20 mouse cellular contexts compared by ENCODE assay signal in the genomic region with DNA sequence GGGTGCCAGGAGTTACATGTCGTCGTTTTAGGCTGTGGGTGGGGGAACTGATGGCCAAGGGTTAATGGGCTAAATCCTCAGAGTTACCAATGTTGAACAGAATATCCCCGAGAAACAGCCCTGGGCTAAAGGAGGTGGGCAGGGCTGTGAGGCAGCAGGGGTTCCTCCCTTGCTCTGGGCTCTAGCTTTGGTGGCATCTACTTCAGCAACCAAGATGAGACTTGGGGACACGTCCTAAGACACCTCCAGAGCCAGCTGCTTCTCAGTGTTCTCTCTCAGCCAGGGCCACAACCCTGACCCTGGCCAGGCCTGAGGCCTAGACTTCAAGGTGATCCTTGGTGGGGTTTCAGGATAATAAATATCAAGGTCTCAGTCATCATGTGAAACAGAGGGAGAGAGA. TPM values are rescaled to one million over a fixed set of nuclear protein-coding genes. Genes with fewer than 3 reads are reported as not detected.
"Had no signal": no experiment of that assay in that cellular context is flagged by ENCODE, and none has a peak within 500 bp of the region (broad histone marks: within the 10 kb centered on the region; RNA-seq: fewer than 3 reads in every experiment).

No protein-coding gene starts in this region.

- H3K27me3 ChIP-seq: lung, embryonic 15.5 days; neural tube, embryonic 15.5 days had no signal

- H3K9ac ChIP-seq: liver, embryonic 14.5 days; liver, postnatal 0 days; lung, embryonic 15.5 days; neural tube, embryonic 12.5 days; neural tube, embryonic 15.5 days had no signal

- H3K27ac ChIP-seq: kidney, postnatal 0 days; liver, embryonic 14.5 days; midbrain, embryonic 10.5 days; neural tube, embryonic 12.5 days; neural tube, embryonic 15.5 days had no signal

- ATAC-seq: intestine, postnatal 0 days; liver, postnatal 0 days had no signal

- H3K4me2 ChIP-seq: liver, embryonic 11.5 days; lung, embryonic 15.5 days; neural tube, embryonic 12.5 days; neural tube, embryonic 15.5 days had no signal

- H3K36me3 ChIP-seq: lung, embryonic 15.5 days; midbrain, embryonic 10.5 days; neural tube, embryonic 12.5 days; neural tube, embryonic 15.5 days had no signal

- H3K4me3 ChIP-seq: lung, embryonic 15.5 days; megakaryocyte, embryonic 14.5 days; midbrain, embryonic 10.5 days; neural tube, embryonic 12.5 days; neural tube, embryonic 15.5 days had no signal

- DNase-seq: kidney, adult 2 months; kidney, postnatal 25 days; left cerebral cortex, postnatal 4 days; liver, postnatal 0 days; lung, postnatal 10 days; lung, postnatal 36 days; midbrain, embryonic 14.5 days; right cerebral cortex, postnatal 14 days; right cerebral cortex, postnatal 4 days; thymus, postnatal 25 days had no signal

- H3K9me3 ChIP-seq: lung, embryonic 15.5 days; midbrain, embryonic 10.5 days; neural tube, embryonic 12.5 days; neural tube, embryonic 15.5 days had no signal

RNA-seq across cellular contexts. Expression of a gene that starts 19.4 kb away (rescaled TPM):
- total RNA-seq: left cerebral cortex, postnatal 4 days had no signal

RNA-seq across cellular contexts. Expression of a gene that starts 47.3 kb away (rescaled TPM):
- total RNA-seq: left cerebral cortex, postnatal 14 days; left cerebral cortex, postnatal 4 days had no signal
- polyA plus RNA-seq: midbrain, embryonic 14.5 days had no signal
